Mouse (Mus musculus) midbrain, embryonic 10.5 days (tissue): ENCODE measurements at regions not wholly inside any gene's neighbourhood (a gene's known extent, or its start where the extent isn't known, plus 50 kb on each side); places are given as distances from the start of the nearest gene placed in this dataset.

Experiments used
- DNase-seq: peaks from one replicate; pipeline ENCODE4 v3.0.0-alpha.2; 2017; ENCODE audit warnings: low spot score
- H3K27ac ChIP-seq: fragments of 300-500 bp; sonication (generic); replicated peaks from 2 replicates; pipeline ENCODE4 v1.5.1; 2016; ENCODE audit warnings: mild to moderate bottlenecking
- H3K27me3 ChIP-seq: fragments of 300-500 bp; sonication (generic); 2 replicates; pipeline ENCODE4 v1.6.1; 2016; ENCODE audit warnings: low read depth, mild to moderate bottlenecking; ENCODE audit not compliant: poor library complexity, severe bottlenecking
- H3K36me3 ChIP-seq: fragments of 300-500 bp; sonication (generic); 2 replicates; pipeline ENCODE4 v1.6.1; 2016; ENCODE audit warnings: mild to moderate bottlenecking, moderate library complexity
- H3K4me1 ChIP-seq: fragments of 300-500 bp; sonication (generic); 2 replicates; pipeline ENCODE4 v1.6.1; 2016
- H3K4me3 ChIP-seq: fragments of 300-500 bp; sonication (generic); 2 replicates; pipeline ENCODE4 v1.5.1; 2016; ENCODE audit warnings: mild to moderate bottlenecking, moderate library complexity
- H3K9me3 ChIP-seq: fragments of 300-500 bp; sonication (generic); replicated peaks from 2 replicates; pipeline ENCODE4 v1.6.1; 2016; ENCODE audit warnings: mild to moderate bottlenecking
- WGBS: fragments of 180-500 bp; shearing (Covaris S2); methylation state at CpG from one replicate; pipeline ENCODE4 v1.1.7; 2016; 5-methylcytosine and 5-hydroxymethylcytosine counted together

- H3K4me3 ChIP-seq, result no peak overlapping the region
- H3K27me3 ChIP-seq, result no peaks in the 10 kb centered on the region
- WGBS, result 89% methylated on average over 8 of the region's 8 CpGs
- no peaks in the 10 kb centered on the region for H3K9me3 ChIP-seq
- H3K36me3 ChIP-seq, result no peaks in the 10 kb centered on the region
- H3K27ac ChIP-seq, result no peak overlapping the region
- H3K4me1 ChIP-seq, result 0 out of 2 replicates have a peak, but pooled peaks cover 3% of the 10 kb centered on the region
- no peak for DNase-seq
Measured at GRCm38 (mm10) chr6:117612421-117612820, 228.6 kb upstream of the Zfp637 start.

GRCm38 (mm10) chr6:117613656-117614350 lies 227.2 kb upstream of the Zfp637 start:
- Histone ChIP-seq H3K4me3 (no peak overlapping the region), H3K27ac (no peak overlapping the region), H3K36me3 (no peaks in the 10 kb centered on the region), H3K27me3 (no peaks in the 10 kb centered on the region), H3K9me3 (no peaks in the 10 kb centered on the region), H3K4me1 (0 out of 2 replicates have a peak, but pooled peaks cover 3% of the 10 kb centered on the region)
- WGBS, result 80% methylated on average over 11 of the region's 11 CpGs
- DNase-seq, result no peak

- H3K27me3 ChIP-seq, result no peaks in the 10 kb centered on the region
- H3K36me3 ChIP-seq, result no peaks in the 10 kb centered on the region
- 0 out of 2 replicates have a peak, but pooled peaks cover 4% of the 10 kb centered on the region for H3K4me1 ChIP-seq
- no peaks in the 10 kb centered on the region for H3K9me3 ChIP-seq
- H3K4me3 ChIP-seq, result no peak overlapping the region
- no peak overlapping the region for H3K27ac ChIP-seq
- no peak for DNase-seq
- WGBS, result 90% methylated on average over 6 of the region's 6 CpGs
Measured at GRCm38 (mm10) chr6:117614386-117614785, 226.6 kb upstream of the Zfp637 start.

GRCm38 (mm10) chr6:117617168-117617567 lies 223.8 kb upstream of the Zfp637 start:
- Histone ChIP-seq H3K9me3 (no peaks in the 10 kb centered on the region), H3K27me3 (no peaks in the 10 kb centered on the region)
- no peak for DNase-seq

GRCm38 (mm10) chr6:117617951-117618350 lies 223.0 kb upstream of the Zfp637 start:
- Histone ChIP-seq H3K4me3 (no peak overlapping the region), H3K36me3 (no peaks in the 10 kb centered on the region), H3K9me3 (no peaks in the 10 kb centered on the region), H3K27me3 (no peaks in the 10 kb centered on the region), H3K4me1 (0 out of 2 replicates have a peak, but pooled peaks cover 3% of the 10 kb centered on the region), H3K27ac (no peak overlapping the region)
- no peak for DNase-seq
- 90% methylated on average over 4 of the region's 4 CpGs for WGBS

More at GRCm38 (mm10) chr6:117617168-117617567, 223.8 kb upstream of the Zfp637 start:
- Histone ChIP-seq H3K36me3 (no peaks in the 10 kb centered on the region), H3K27ac (no peak overlapping the region), H3K4me1 (0 out of 2 replicates have a peak, but pooled peaks cover 3% of the 10 kb centered on the region), H3K4me3 (no peak overlapping the region)
- WGBS, result 94% methylated on average over 6 of the region's 6 CpGs

GRCm38 (mm10) chr6:117619606-117620005 lies 221.4 kb upstream of the Zfp637 start:
- no peaks in the 10 kb centered on the region for H3K9me3 ChIP-seq
- no peak overlapping the region for H3K4me3 ChIP-seq
- H3K36me3 ChIP-seq, result no peaks in the 10 kb centered on the region
- 0 out of 2 replicates have a peak, but pooled peaks cover 3% of the 10 kb centered on the region for H3K4me1 ChIP-seq
- H3K27ac ChIP-seq, result no peak overlapping the region
- H3K27me3 ChIP-seq, result no peaks in the 10 kb centered on the region
- no peak for DNase-seq
- WGBS, result 83% methylated on average over 2 of the region's 2 CpGs

- no peak overlapping the region for H3K4me3 ChIP-seq
- H3K36me3 ChIP-seq, result no peaks in the 10 kb centered on the region
- no peaks in the 10 kb centered on the region for H3K9me3 ChIP-seq
- H3K4me1 ChIP-seq, result peaks cover 15% of the 10 kb centered on the region
- no peak overlapping the region for H3K27ac ChIP-seq
- no peaks in the 10 kb centered on the region for H3K27me3 ChIP-seq
- no peak for DNase-seq
- WGBS, result 87% methylated on average over 6 of the region's 6 CpGs
Measured at GRCm38 (mm10) chr6:117622446-117622845, 218.5 kb upstream of the Zfp637 start.

- H3K4me3 ChIP-seq, result no peak overlapping the region
- no peaks in the 10 kb centered on the region for H3K9me3 ChIP-seq
- peaks cover 15% of the 10 kb centered on the region for H3K4me1 ChIP-seq
- H3K36me3 ChIP-seq, result no peaks in the 10 kb centered on the region
- DNase-seq, result no peak
- no peaks in the 10 kb centered on the region for H3K27me3 ChIP-seq
- no peak overlapping the region for H3K27ac ChIP-seq
Measured at GRCm38 (mm10) chr6:117622946-117623345, 218.0 kb upstream of the Zfp637 start.

GRCm38 (mm10) chr6:117625716-117626115 lies 215.3 kb upstream of the Zfp637 start:
- Histone ChIP-seq H3K27me3 (no peaks in the 10 kb centered on the region), H3K9me3 (no peaks in the 10 kb centered on the region), H3K4me1 (peaks cover 12% of the 10 kb centered on the region), H3K4me3 (no peak overlapping the region), H3K27ac (no peak overlapping the region; the same call in 1 of the 2 replicates), H3K36me3 (no peaks in the 10 kb centered on the region)
- WGBS, result 26% methylated on average over 5 of the region's 5 CpGs
- DNase-seq, result no peak

- WGBS, result 88% methylated on average over 3 of the region's 3 CpGs
- H3K4me3 ChIP-seq, result no peak overlapping the region
- peaks cover 12% of the 10 kb centered on the region for H3K4me1 ChIP-seq
- H3K36me3 ChIP-seq, result no peaks in the 10 kb centered on the region
- no peaks in the 10 kb centered on the region for H3K27me3 ChIP-seq
- H3K9me3 ChIP-seq, result no peaks in the 10 kb centered on the region
- DNase-seq, result no peak
- no peak overlapping the region for H3K27ac ChIP-seq
Measured at GRCm38 (mm10) chr6:117627461-117627860, 213.5 kb upstream of the Zfp637 start.

GRCm38 (mm10) chr6:117646628-117647027 lies 194.4 kb upstream of the Zfp637 start:
- H3K27ac ChIP-seq, result no peak overlapping the region
- no peaks in the 10 kb centered on the region for H3K9me3 ChIP-seq
- no peak for DNase-seq
- H3K27me3 ChIP-seq, result no peaks in the 10 kb centered on the region
- 75% methylated on average over 8 of the region's 8 CpGs for WGBS
- H3K4me3 ChIP-seq, result no peak overlapping the region
- H3K36me3 ChIP-seq, result no peaks in the 10 kb centered on the region
- H3K4me1 ChIP-seq, result no peaks in the 10 kb centered on the region

GRCm38 (mm10) chr6:117650541-117650940 lies 190.4 kb upstream of the Zfp637 start:
- no peaks in the 10 kb centered on the region for H3K36me3 ChIP-seq
- WGBS, result 88% methylated on average over 5 of the region's 5 CpGs
- no peaks in the 10 kb centered on the region for H3K27me3 ChIP-seq
- H3K4me1 ChIP-seq, result no peaks in the 10 kb centered on the region
- no peak overlapping the region for H3K4me3 ChIP-seq
- no peaks in the 10 kb centered on the region for H3K9me3 ChIP-seq
- H3K27ac ChIP-seq, result no peak overlapping the region
- DNase-seq, result no peak

GRCm38 (mm10) chr6:117651551-117651950 lies 189.4 kb upstream of the Zfp637 start:
- H3K9me3 ChIP-seq, result no peaks in the 10 kb centered on the region
- no peak overlapping the region for H3K27ac ChIP-seq
- no peaks in the 10 kb centered on the region for H3K4me1 ChIP-seq
- H3K27me3 ChIP-seq, result no peaks in the 10 kb centered on the region
- H3K36me3 ChIP-seq, result no peaks in the 10 kb centered on the region
- 88% methylated on average over 4 of the region's 4 CpGs for WGBS
- no peak for DNase-seq
- no peak overlapping the region for H3K4me3 ChIP-seq
